Comparison of ENCODE assay signal across 22 mouse cellular contexts in the genomic region with DNA sequence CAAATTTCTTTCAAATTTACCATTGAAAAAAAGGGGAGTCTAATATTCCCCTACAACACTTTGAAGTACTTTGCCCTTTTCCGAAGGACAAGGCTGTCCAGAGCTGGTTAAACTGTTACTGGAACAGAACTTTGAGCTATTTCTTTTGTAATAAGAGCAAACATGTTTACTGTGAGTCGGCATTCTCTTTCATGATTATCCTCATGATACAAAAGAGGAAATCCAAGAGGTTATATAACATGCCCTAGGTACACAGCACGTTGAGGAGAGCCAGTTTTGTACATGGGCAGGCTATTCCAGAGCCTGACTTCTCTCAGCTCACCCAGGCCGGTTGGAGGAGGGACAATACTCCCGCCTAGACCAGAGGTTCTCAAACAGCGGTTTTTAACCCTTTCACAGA. TPM values are rescaled to one million over a fixed set of nuclear protein-coding genes. Genes with fewer than 3 reads are reported as not detected.
DNase-seq lines count a peak whose midpoint lies in the region; ATAC-seq and TF ChIP-seq lines count a peak whose summit lies in the region.
"Had no signal": no experiment of that assay in that cellular context is flagged by ENCODE, and none has a peak within 500 bp of the region (broad histone marks: within the 10 kb centered on the region; RNA-seq: fewer than 3 reads in every experiment).

No protein-coding gene starts in this region.

- TF ChIP-seq EP300 in liver, embryonic 14.5 days (IDR thresholded peaks at IDR 0.05; ENCODE audit: low read depth) = peak; percentile 20; the same call in 1 of the 2 replicates

- H3K36me3 ChIP-seq in liver, embryonic 14.5 days (replicated peaks; ENCODE audit: control insufficient read depth, insufficient read depth, low read depth) = no peaks in the 10 kb centered on the region; the same call in none of the 2 replicates
- H3K36me3 ChIP-seq in hindbrain, embryonic 12.5 days = no peaks in the 10 kb centered on the region
- H3K36me3 ChIP-seq: limb, embryonic 13.5 days; midbrain, embryonic 15.5 days had no signal

- peak overlapping the region; percentile 22; the same call in 1 of the 2 replicates for H3K27ac ChIP-seq in liver, embryonic 14.5 days
- H3K27ac ChIP-seq in hindbrain, embryonic 12.5 days = no peak overlapping the region
- H3K27ac ChIP-seq: heart, adult 2 months; hindbrain, embryonic 14.5 days; limb, embryonic 13.5 days; midbrain, embryonic 15.5 days had no signal

- H3K9me3 ChIP-seq in liver, embryonic 14.5 days (ENCODE audit: control insufficient read depth, low read length) = no peaks in the 10 kb centered on the region
- no peaks in the 10 kb centered on the region for H3K9me3 ChIP-seq in hindbrain, embryonic 12.5 days (replicated peaks)
- H3K9me3 ChIP-seq: G1E; limb, embryonic 13.5 days; midbrain, embryonic 15.5 days had no signal

- H3K9ac ChIP-seq in liver, embryonic 14.5 days (replicated peaks) = no peak overlapping the region
- H3K9ac ChIP-seq in hindbrain, embryonic 12.5 days = no peak overlapping the region
- H3K9ac ChIP-seq: forebrain, postnatal 0 days; hindbrain, embryonic 14.5 days; limb, embryonic 13.5 days; midbrain, embryonic 15.5 days had no signal

- H3K4me2 ChIP-seq in liver, embryonic 14.5 days (ENCODE audit: low read depth) = no peak overlapping the region
- no peak overlapping the region for H3K4me2 ChIP-seq in hindbrain, embryonic 12.5 days (replicated peaks)
- H3K4me2 ChIP-seq: hindbrain, embryonic 14.5 days; limb, embryonic 13.5 days; midbrain, embryonic 15.5 days had no signal

- peak; percentile 20 for DNase-seq in lung, postnatal 25 days (ENCODE audit: low spot score)
- DNase-seq in lung, postnatal 4 days = no peak
- peak; percentile 14 for DNase-seq in kidney, postnatal 10 days
- DNase-seq in liver, embryonic 14.5 days (ENCODE audit: low read depth in 3 of 3, low spot score in 3 of 3) = peak in 2 of 3 experiments; percentile 7 to 24
- DNase-seq in yolk sac, embryonic 10.5 days (ENCODE audit: low spot score) = peak; percentile 51
- DNase-seq: cerebellum, postnatal 14 days; forebrain, postnatal 0 days; heart, adult 2 months; heart, postnatal 10 days; thymus, adult 2 months had no signal

- H3K27me3 ChIP-seq in liver, embryonic 14.5 days (ENCODE audit: control insufficient read depth, insufficient read depth, low read length) = no peaks in the 10 kb centered on the region
- H3K27me3 ChIP-seq in hindbrain, embryonic 12.5 days = no peaks in the 10 kb centered on the region
- H3K27me3 ChIP-seq: limb, embryonic 13.5 days; midbrain, embryonic 15.5 days had no signal

- no peak for TF ChIP-seq CTCF in liver, embryonic 14.5 days (IDR thresholded peaks at IDR 0.05; ENCODE audit: low read depth)

- 57% methylated on average over 6 of the region's 6 CpGs for WGBS in liver, embryonic 14.5 days (ENCODE audit: insufficient replicate concordance)
- WGBS in hindbrain, embryonic 12.5 days = 81% methylated on average over 6 of the region's 6 CpGs

- no peak overlapping the region for H3K4me3 ChIP-seq in liver, embryonic 14.5 days (ENCODE audit: insufficient read depth in 1 of 2, low read depth in 2 of 2, low read length in 2 of 2)
- no peak overlapping the region for H3K4me3 ChIP-seq in hindbrain, embryonic 12.5 days
- H3K4me3 ChIP-seq: heart, adult 2 months; limb, embryonic 13.5 days; midbrain, embryonic 15.5 days had no signal

- H3K4me1 ChIP-seq in liver, embryonic 14.5 days (replicated peaks; ENCODE audit: control insufficient read depth in 2 of 2, insufficient read depth in 2 of 2, low read length in 1 of 2) = peaks cover 3 to 27% of the 10 kb centered on the region in 2 experiments
- H3K4me1 ChIP-seq in hindbrain, embryonic 12.5 days = peaks cover 2% of the 10 kb centered on the region; the same call in 1 of the 2 replicates
- H3K4me1 ChIP-seq: limb, embryonic 13.5 days; midbrain, embryonic 15.5 days had no signal

- ATAC-seq in liver, embryonic 14.5 days (ENCODE audit: insufficient read depth) = peak; percentile 57
- ATAC-seq in megakaryocyte, adult 5-6 weeks (ENCODE audit: poor library complexity, severe bottlenecking) = no peak
- ATAC-seq in CD4-positive, CD25-positive, alpha-beta regulatory T cell, adult 4 months = no peak
- no peak for ATAC-seq in hindbrain, embryonic 12.5 days (ENCODE audit: low FRiP score)
- ATAC-seq: forebrain, postnatal 0 days; midbrain, embryonic 15.5 days had no signal

RNA-seq across cellular contexts. Expression of a gene that starts 7.4 kb away (rescaled TPM):
- 47.6 and 68.4 TPM in 2 replicates for polyA plus RNA-seq in liver, embryonic 14.5 days (2012; rRNA removed)
- 146 and 160 TPM in 2 replicates for polyA plus RNA-seq in liver, embryonic 14.5 days (2014; fragmentation: Nextera tagmentation; extraction: Ambion mirVana)
- total RNA-seq in megakaryocyte, adult 5-6 weeks (2015) = 26.3 and 27.8 TPM in 2 replicates
- 34.9 and 36.1 TPM in 2 replicates for total RNA-seq in megakaryocyte, adult 5-6 weeks (2017)
- polyA plus RNA-seq in CD4-positive, CD25-positive, alpha-beta regulatory T cell, adult 4 months (2017; shearing (Covaris generic)) = 1 to 10 TPM; 4.1 to 4.4 TPM
- polyA plus RNA-seq in hindbrain, embryonic 12.5 days (2016; fragmentation: Nextera tagmentation; extraction: Ambion mirVana) = 19.3 and 20.0 TPM in 2 replicates

RNA-seq across cellular contexts. Expression of a gene that starts 55.9 kb away (rescaled TPM):
- not detected in 2 replicates for polyA plus RNA-seq in liver, embryonic 14.5 days (2012; rRNA removed)
- polyA plus RNA-seq in liver, embryonic 14.5 days (2014; fragmentation: Nextera tagmentation; extraction: Ambion mirVana) = not detected in 2 replicates
- not detected in 2 replicates for total RNA-seq in megakaryocyte, adult 5-6 weeks (2015)
- total RNA-seq in megakaryocyte, adult 5-6 weeks (2017) = not detected in 2 replicates
- not detected for polyA plus RNA-seq in CD4-positive, CD25-positive, alpha-beta regulatory T cell, adult 4 months (2017; shearing (Covaris generic))
- polyA plus RNA-seq in hindbrain, embryonic 12.5 days (2016; fragmentation: Nextera tagmentation; extraction: Ambion mirVana) = not detected in 2 replicates
- total RNA-seq: adrenal gland, postnatal 4 days; forebrain, postnatal 0 days; G1E; gastrocnemius, adult 8-10 months; heart, adult 2 months; heart, postnatal 10 days; layer of hippocampus, adult 8-10 months; left cerebral cortex, adult 8-10 months had no signal
- polyA plus RNA-seq: forebrain, postnatal 0 days; G1E; heart, adult 2 months; hindbrain, embryonic 14.5 days; limb, embryonic 13.5 days; midbrain, embryonic 15.5 days; neural tube, embryonic 11.5 days; thymus, adult 2 months had no signal

RNA-seq across cellular contexts. Expression of a gene that starts 55.9 kb away (rescaled TPM):
- 0.01 and 0.04 TPM in 2 replicates for polyA plus RNA-seq in liver, embryonic 14.5 days (2012; rRNA removed)
- polyA plus RNA-seq in liver, embryonic 14.5 days (2014; fragmentation: Nextera tagmentation; extraction: Ambion mirVana) = 0.11 TPM in 1 of 2 replicates, not detected in the other
- not detected in 2 replicates for total RNA-seq in megakaryocyte, adult 5-6 weeks (2015)
- total RNA-seq in megakaryocyte, adult 5-6 weeks (2017) = not detected in 2 replicates
- polyA plus RNA-seq in CD4-positive, CD25-positive, alpha-beta regulatory T cell, adult 4 months (2017; shearing (Covaris generic)) = 1 to 10 TPM; 1.2 to 1.5 TPM
- polyA plus RNA-seq in hindbrain, embryonic 12.5 days (2016; fragmentation: Nextera tagmentation; extraction: Ambion mirVana) = not detected in 2 replicates
- total RNA-seq: forebrain, postnatal 0 days; gastrocnemius, adult 8-10 months; heart, adult 2 months; heart, postnatal 10 days had no signal
- polyA plus RNA-seq: forebrain, postnatal 0 days; heart, adult 2 months; hindbrain, embryonic 14.5 days; limb, embryonic 13.5 days; midbrain, embryonic 15.5 days; neural tube, embryonic 11.5 days had no signal

RNA-seq across cellular contexts. Expression of a gene that starts 56.3 kb away (rescaled TPM):
- polyA plus RNA-seq in liver, embryonic 14.5 days (2012; rRNA removed) = 0.01 TPM in 1 of 2 replicates, not detected in the other
- not detected in 2 replicates for polyA plus RNA-seq in liver, embryonic 14.5 days (2014; fragmentation: Nextera tagmentation; extraction: Ambion mirVana)
- not detected in 2 replicates for total RNA-seq in megakaryocyte, adult 5-6 weeks (2015)
- total RNA-seq in megakaryocyte, adult 5-6 weeks (2017) = not detected in 2 replicates
- not detected for polyA plus RNA-seq in CD4-positive, CD25-positive, alpha-beta regulatory T cell, adult 4 months (2017; shearing (Covaris generic))
- polyA plus RNA-seq in hindbrain, embryonic 12.5 days (2016; fragmentation: Nextera tagmentation; extraction: Ambion mirVana) = not detected in 2 replicates
- polyA plus RNA-seq: forebrain, postnatal 0 days; G1E; hindbrain, embryonic 14.5 days; midbrain, embryonic 15.5 days had no signal

RNA-seq across cellular contexts. Expression of a gene that starts 56.8 kb away (rescaled TPM):
- polyA plus RNA-seq in liver, embryonic 14.5 days (2012; rRNA removed) = not detected in 2 replicates
- not detected in 2 replicates for polyA plus RNA-seq in liver, embryonic 14.5 days (2014; fragmentation: Nextera tagmentation; extraction: Ambion mirVana)
- not detected in 2 replicates for total RNA-seq in megakaryocyte, adult 5-6 weeks (2015)
- not detected in 2 replicates for total RNA-seq in megakaryocyte, adult 5-6 weeks (2017)
- not detected for polyA plus RNA-seq in CD4-positive, CD25-positive, alpha-beta regulatory T cell, adult 4 months (2017; shearing (Covaris generic))
- not detected in 2 replicates for polyA plus RNA-seq in hindbrain, embryonic 12.5 days (2016; fragmentation: Nextera tagmentation; extraction: Ambion mirVana)
- total RNA-seq: forebrain, postnatal 0 days; gastrocnemius, adult 8-10 months; heart, postnatal 10 days; layer of hippocampus, adult 8-10 months; left cerebral cortex, adult 8-10 months had no signal
- polyA plus RNA-seq: G1E had no signal

Comparison
In these comparisons a context has a peak if more than half of its experiments do, and no peak if none do; other contexts are left out.
1. DNase-seq: peak in lung, postnatal 25 days (single experiment), kidney, postnatal 10 days (single experiment), liver, embryonic 14.5 days (2 of 3) and yolk sac, embryonic 10.5 days (single experiment); none in lung, postnatal 4 days (0 of 2).